Mouse (Mus musculus): ENCODE measurements at regions not wholly inside any gene's neighbourhood (a gene's known extent, or its start where the extent isn't known, plus 50 kb on each side); places are given as distances from the start of the nearest gene placed in this dataset.

GRCm38 (mm10) chr2:137732410-137732809 is 524.0 kb upstream of the Btbd3 start:
- 12% methylated on average over 2 of the region's 2 CpGs for WGBS
- Histone ChIP-seq H3K4me1 (ENCODE audit: control insufficient read depth, insufficient read depth, insufficient read length, low read length) (no peaks in the 10 kb centered on the region), H3K4me3 (ENCODE audit: low read depth, low read length) (no peak overlapping the region), H3K36me3 (ENCODE audit: control insufficient read depth, insufficient read depth, low read length) (no peaks in the 10 kb centered on the region), H3K27ac (ENCODE audit: insufficient read depth, low read depth, low read length) (no peak overlapping the region), H3K27me3 (ENCODE audit: control insufficient read depth, insufficient read depth, low read length) (no peaks in the 10 kb centered on the region)
- no peak for TF ChIP-seq CTCF (IDR thresholded peaks at IDR 0.05; ENCODE audit: extremely low read depth, insufficient read length, insufficient replicate concordance, low read depth, low read length)

DNA sequence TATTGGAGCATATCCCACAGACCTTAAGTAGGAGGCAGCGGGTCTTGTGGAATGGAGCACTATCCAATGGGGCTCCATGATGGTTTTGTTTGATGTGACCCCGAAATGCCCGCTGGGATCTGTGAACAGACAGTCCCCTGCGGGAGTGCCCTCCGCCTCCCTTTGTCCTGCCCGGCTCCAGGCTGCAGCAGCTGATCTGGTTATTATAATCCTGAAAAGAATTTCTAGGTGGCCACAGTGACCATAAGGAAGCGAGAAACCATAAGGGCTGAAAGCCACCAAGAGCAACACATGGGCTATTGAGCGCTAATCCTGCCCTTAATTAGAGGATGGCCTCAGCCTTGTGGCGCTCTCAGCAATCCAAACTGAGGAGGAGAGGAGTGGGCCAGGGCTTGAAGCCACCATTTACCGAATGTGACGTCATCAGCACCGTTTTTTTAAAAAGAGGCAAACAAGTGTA is 525.9 kb upstream of the Btbd3 start:
- H3K27me3 ChIP-seq (ENCODE audit: control insufficient read depth, insufficient read depth, low read length): no peaks in the 10 kb centered on the region
- TF ChIP-seq POLR2A (IDR thresholded peaks at IDR 0.05; ENCODE audit: low read depth, low read length): no peak
- TF ChIP-seq CTCF (IDR thresholded peaks at IDR 0.05; ENCODE audit: extremely low read depth, insufficient read length, insufficient replicate concordance, low read depth, low read length): no peak
- WGBS: 86% methylated on average over 12 of the region's 12 CpGs
- H3K36me3 ChIP-seq (ENCODE audit: control insufficient read depth, insufficient read depth, low read length): no peaks in the 10 kb centered on the region
- H3K4me1 ChIP-seq (ENCODE audit: control insufficient read depth, insufficient read depth, insufficient read length, low read length): no peaks in the 10 kb centered on the region
- no peak overlapping the region for H3K27ac ChIP-seq (ENCODE audit: insufficient read depth, low read depth, low read length)
- H3K4me3 ChIP-seq (ENCODE audit: low read depth, low read length): no peak overlapping the region

GRCm38 (mm10) chr2:137729871-137730270 is 526.5 kb upstream of the Btbd3 start:
- Histone ChIP-seq H3K27ac (ENCODE audit: insufficient read depth, low read depth, low read length) (no peak overlapping the region), H3K4me1 (ENCODE audit: control insufficient read depth, insufficient read depth, insufficient read length, low read length) (no peaks in the 10 kb centered on the region), H3K27me3 (ENCODE audit: control insufficient read depth, insufficient read depth, low read length) (no peaks in the 10 kb centered on the region), H3K4me3 (ENCODE audit: low read depth, low read length) (no peak overlapping the region), H3K36me3 (ENCODE audit: control insufficient read depth, insufficient read depth, low read length) (no peaks in the 10 kb centered on the region)
- WGBS: 82% methylated on average over 6 of the region's 6 CpGs
- TF ChIP-seq POLR2A (IDR thresholded peaks at IDR 0.05; ENCODE audit: low read depth, low read length) (no peak), CTCF (IDR thresholded peaks at IDR 0.05; ENCODE audit: extremely low read depth, insufficient read length, insufficient replicate concordance, low read depth, low read length) (no peak)

DNA sequence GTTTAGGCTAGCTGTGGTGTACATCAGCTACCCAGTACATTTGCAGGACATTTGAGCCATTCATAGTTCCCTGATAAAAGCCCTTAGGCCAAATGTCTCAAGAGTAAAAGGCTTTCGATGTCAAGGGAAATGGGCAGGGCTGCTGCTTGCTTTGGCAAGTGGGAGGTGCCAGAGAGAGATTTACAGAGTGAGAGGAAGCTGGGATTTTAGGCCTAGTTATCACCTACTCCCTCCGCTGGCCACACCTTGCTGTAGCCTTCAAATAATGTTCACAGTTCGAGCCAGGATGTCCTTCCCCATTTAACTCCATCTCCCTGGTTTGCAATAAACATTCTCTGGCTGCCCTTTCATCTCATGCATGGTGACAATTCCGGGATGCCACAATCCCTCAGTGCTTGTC is 527.2 kb upstream of the Btbd3 start:
- 42% methylated on average over 4 of the region's 4 CpGs for WGBS
- no peak for TF ChIP-seq POLR2A (IDR thresholded peaks at IDR 0.05; ENCODE audit: low read depth, low read length)
- no peak for TF ChIP-seq CTCF (IDR thresholded peaks at IDR 0.05; ENCODE audit: extremely low read depth, insufficient read length, insufficient replicate concordance, low read depth, low read length)
- H3K27me3 ChIP-seq (ENCODE audit: control insufficient read depth, insufficient read depth, low read length): no peaks in the 10 kb centered on the region
- H3K27ac ChIP-seq (ENCODE audit: insufficient read depth, low read depth, low read length): no peak overlapping the region
- H3K36me3 ChIP-seq (ENCODE audit: control insufficient read depth, insufficient read depth, low read length): no peaks in the 10 kb centered on the region
- no peaks in the 10 kb centered on the region for H3K4me1 ChIP-seq (ENCODE audit: control insufficient read depth, insufficient read depth, insufficient read length, low read length)
- no peak overlapping the region for H3K4me3 ChIP-seq (ENCODE audit: low read depth, low read length)

DNA sequence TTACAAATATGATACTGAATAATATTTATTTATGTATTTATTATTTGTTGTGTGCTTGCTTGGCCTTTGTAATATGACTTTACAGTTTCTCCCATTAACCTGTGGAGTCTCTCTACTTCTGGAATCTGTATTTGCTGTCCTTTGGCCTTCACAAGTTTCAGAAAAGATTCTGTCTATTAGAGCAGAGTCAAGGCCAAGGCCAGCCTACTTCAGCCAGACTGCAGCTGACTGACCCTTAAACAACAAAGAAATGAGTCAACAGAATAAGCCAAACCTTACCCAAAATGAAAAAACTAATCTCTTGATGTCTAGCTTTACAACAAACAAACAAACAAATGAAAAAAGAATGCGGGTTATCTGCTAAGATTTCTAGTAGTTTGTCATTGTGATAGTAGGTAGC is 532.7 kb upstream of the Btbd3 start:
- no peaks in the 10 kb centered on the region for H3K4me1 ChIP-seq (ENCODE audit: control insufficient read depth, insufficient read depth, insufficient read length, low read length)
- TF ChIP-seq CTCF (IDR thresholded peaks at IDR 0.05; ENCODE audit: extremely low read depth, insufficient read length, insufficient replicate concordance, low read depth, low read length): no peak
- H3K27ac ChIP-seq (ENCODE audit: insufficient read depth, low read depth, low read length): no peak overlapping the region
- H3K36me3 ChIP-seq (ENCODE audit: control insufficient read depth, insufficient read depth, low read length): no peaks in the 10 kb centered on the region
- H3K27me3 ChIP-seq (ENCODE audit: control insufficient read depth, insufficient read depth, low read length): no peaks in the 10 kb centered on the region
- WGBS: 86% methylated on average over 1 of the region's 1 CpGs
- H3K4me3 ChIP-seq (ENCODE audit: low read depth, low read length): no peak overlapping the region

DNA sequence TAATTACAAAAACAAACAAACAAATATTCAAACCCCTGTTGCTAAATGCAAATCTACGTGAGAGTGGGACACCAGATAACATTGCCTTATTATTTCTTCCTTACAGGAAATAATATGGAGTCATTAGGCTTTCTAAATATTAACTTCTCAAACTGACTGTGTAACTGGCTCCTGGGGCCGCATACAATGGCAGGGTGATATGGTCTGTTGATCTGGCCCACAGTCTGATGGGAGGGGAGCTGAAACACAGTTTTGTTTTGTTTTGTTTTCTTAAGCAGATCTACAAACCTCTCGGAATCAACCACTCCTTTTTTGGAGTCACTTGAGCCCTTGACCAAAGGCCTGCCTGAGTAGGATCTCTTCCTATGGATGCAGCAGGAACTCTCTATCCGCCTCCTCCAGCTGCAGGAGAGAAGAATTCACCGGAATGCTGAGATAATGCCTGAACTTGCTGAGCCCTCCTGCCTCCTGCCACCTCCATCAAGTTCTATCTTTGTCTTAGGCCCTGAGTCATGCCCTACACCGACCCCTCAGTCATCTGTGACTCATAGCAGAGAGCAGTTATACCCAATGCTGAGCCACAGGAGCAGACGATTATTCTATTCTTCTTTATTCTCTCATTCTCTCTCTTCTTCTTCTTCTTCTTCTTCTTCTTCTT is 534.5 kb upstream of the Btbd3 start:
- Histone ChIP-seq H3K27me3 (ENCODE audit: control insufficient read depth, insufficient read depth, low read length) (no peaks in the 10 kb centered on the region), H3K4me3 (ENCODE audit: low read depth, low read length) (no peak overlapping the region), H3K4me1 (ENCODE audit: control insufficient read depth, insufficient read depth, insufficient read length, low read length) (no peaks in the 10 kb centered on the region), H3K27ac (ENCODE audit: insufficient read depth, low read depth, low read length) (no peak overlapping the region), H3K36me3 (ENCODE audit: control insufficient read depth, insufficient read depth, low read length) (no peaks in the 10 kb centered on the region)
- 49% methylated on average over 7 of the region's 7 CpGs for WGBS
- TF ChIP-seq CTCF (IDR thresholded peaks at IDR 0.05; ENCODE audit: extremely low read depth, insufficient read length, insufficient replicate concordance, low read depth, low read length) (no peak), POLR2A (IDR thresholded peaks at IDR 0.05; ENCODE audit: low read depth, low read length) (no peak)

GRCm38 (mm10) chr2:137715891-137716290 is 540.5 kb upstream of the Btbd3 start:
- no peaks in the 10 kb centered on the region for H3K36me3 ChIP-seq (ENCODE audit: control insufficient read depth, insufficient read depth, low read length)
- H3K4me3 ChIP-seq (ENCODE audit: low read depth, low read length): no peak overlapping the region
- H3K27ac ChIP-seq (ENCODE audit: insufficient read depth, low read depth, low read length): no peak overlapping the region
- no peaks in the 10 kb centered on the region for H3K27me3 ChIP-seq (ENCODE audit: control insufficient read depth, insufficient read depth, low read length)
- TF ChIP-seq CTCF (IDR thresholded peaks at IDR 0.05; ENCODE audit: extremely low read depth, insufficient read length, insufficient replicate concordance, low read depth, low read length): no peak
- TF ChIP-seq POLR2A (IDR thresholded peaks at IDR 0.05; ENCODE audit: low read depth, low read length): no peak
- WGBS: 76% methylated on average over 2 of the region's 2 CpGs
- no peaks in the 10 kb centered on the region for H3K4me1 ChIP-seq (ENCODE audit: control insufficient read depth, insufficient read depth, insufficient read length, low read length)
